Mouse (Mus musculus) erythroblast, adult 5-6 weeks (primary cell): ENCODE data around the gene Kank2. TPM values are rescaled to one million over a fixed set of nuclear protein-coding genes. Genes with fewer than 3 reads are reported as not detected.
"Not testable (repeated sequence)": the region's sequence is repeated elsewhere in the genome, so short reads cannot be mapped to it uniquely, and the experiment has no call there.

Source experiments
- ATAC-seq: replicated peaks from 2 replicates; pipeline ENCODE4 v1.8.0; 2016; ENCODE audit warnings: moderate number of reproducible peaks, mild to moderate bottlenecking, moderate TSS enrichment, inconsistent platforms; ENCODE audit not compliant: poor library complexity, low FRiP score, severe bottlenecking
- total RNA-seq, 2 experiments: library from RNA; stranded (forward) in 1 of 2; stranded (reverse) in 1 of 2; fragments of 150-400 nt in 1 of 2; fragments of 200-764, 138-1000 nt in 1 of 2; gene quantifications; 2 replicates each; pipeline versions ENCODE4 v1.2.3 to v1.2.4; 2015 to 2017; ENCODE audit warnings: low replicate concordance in 2 of 2

The Kank2 gene
- total RNA-seq, 2 experiments from 2014 or later = 0.09 to 1.2 TPM

- no peak for ATAC-seq
Observed at GRCm38 (mm10) chr9:21819181-21819729, 20.7 kb upstream of the Kank2 start.

- no peak for ATAC-seq
Observed at GRCm38 (mm10) chr9:21818561-21818960, 20.0 kb upstream of the Kank2 start.

- ATAC-seq = no peak
Observed at GRCm38 (mm10) chr9:21818125-21818524, 19.6 kb upstream of the Kank2 start.

- ATAC-seq = no peak
Observed at GRCm38 (mm10) chr9:21816716-21817305, 18.3 kb upstream of the Kank2 start.

- ATAC-seq = no peak
Observed at GRCm38 (mm10) chr9:21811170-21811569, 12.6 kb upstream of the Kank2 start.

GRCm38 (mm10) chr9:21808561-21808960 is 10.0 kb upstream of the Kank2 start:
- ATAC-seq = no peak

GRCm38 (mm10) chr9:21806976-21807375 is 8.4 kb upstream of the Kank2 start:
- no peak for ATAC-seq

GRCm38 (mm10) chr9:21806363-21806762 is 7.8 kb upstream of the Kank2 start:
- ATAC-seq = no peak

- peak; percentile 73 for ATAC-seq
Observed at GRCm38 (mm10) chr9:21803986-21804644, 5.6 kb upstream of the Kank2 start.

GRCm38 (mm10) chr9:21801591-21801990 is 3.0 kb upstream of the Kank2 start:
- ATAC-seq = no peak

GRCm38 (mm10) chr9:21801121-21801520 is 2.6 kb upstream of the Kank2 start:
- no peak for ATAC-seq

GRCm38 (mm10) chr9:21799010-21799350 is 436 bp upstream of the Kank2 start:
- no peak for ATAC-seq

- ATAC-seq = no peak
Observed at GRCm38 (mm10) chr9:21797921-21798344, 611 bp downstream of the Kank2 start.

GRCm38 (mm10) chr9:21796919-21797318 is 1.6 kb downstream of the Kank2 start:
- ATAC-seq = no peak

- ATAC-seq = no peak
Observed at GRCm38 (mm10) chr9:21796259-21796658, 2.3 kb downstream of the Kank2 start.

GRCm38 (mm10) chr9:21795579-21795978 is 3.0 kb downstream of the Kank2 start:
- no peak for ATAC-seq

GRCm38 (mm10) chr9:21794925-21795324 is 3.6 kb downstream of the Kank2 start:
- ATAC-seq = no peak

- ATAC-seq = no peak
Observed at GRCm38 (mm10) chr9:21794344-21794834, 4.2 kb downstream of the Kank2 start.

GRCm38 (mm10) chr9:21793507-21793906 is 5.0 kb downstream of the Kank2 start:
- not testable (repeated sequence) for ATAC-seq

GRCm38 (mm10) chr9:21792644-21793043 is 5.9 kb downstream of the Kank2 start:
- ATAC-seq = no peak

GRCm38 (mm10) chr9:21791861-21792260 is 6.7 kb downstream of the Kank2 start:
- no peak for ATAC-seq
